10 mouse cellular contexts compared by ENCODE assay signal in the genomic region with DNA sequence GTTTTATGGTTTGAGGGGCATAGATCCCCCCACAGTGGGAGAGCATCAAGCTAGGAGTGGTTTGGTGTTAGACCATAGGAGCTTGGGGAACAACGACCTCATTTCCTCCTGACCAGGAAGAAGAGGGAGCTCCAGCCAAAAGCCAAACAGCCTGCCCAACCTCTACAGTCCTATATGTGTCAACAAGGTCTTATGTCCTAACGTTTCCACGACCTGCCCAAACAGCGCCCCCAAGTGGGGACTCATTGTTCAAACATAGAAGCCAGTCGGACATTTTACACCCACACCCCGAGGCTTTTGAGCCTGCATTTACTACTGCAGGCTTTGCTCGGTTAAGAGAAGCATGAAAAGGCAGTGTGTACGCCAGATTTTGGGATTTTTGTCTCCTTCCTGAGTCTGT.
A peak's percentile ranks its signal among the peaks of the same experiment; 100 is the strongest.
DNase-seq lines count a peak whose midpoint lies in the region; ATAC-seq lines count a peak whose summit lies in the region.
"Had no signal": no experiment of that assay in that cellular context is flagged by ENCODE, and none has a peak within 500 bp of the region (broad histone marks: within the 10 kb centered on the region; RNA-seq: fewer than 3 reads in every experiment).

No protein-coding gene starts in this region.

- H3K4me3 ChIP-seq in heart, embryonic 10.5 days: no peak overlapping the region
- H3K4me3 ChIP-seq in forebrain, embryonic 15.5 days: no peak overlapping the region
- H3K4me3 ChIP-seq: heart, embryonic 15.5 days; liver, embryonic 15.5 days had no signal

- 49% methylated on average over 8 of the region's 8 CpGs for WGBS in heart, embryonic 10.5 days
- 42% methylated on average over 8 of the region's 8 CpGs for WGBS in forebrain, embryonic 15.5 days

- H3K9ac ChIP-seq in forebrain, embryonic 15.5 days (replicated peaks): no peak overlapping the region
- H3K9ac ChIP-seq: heart, embryonic 15.5 days; liver, embryonic 15.5 days had no signal

- no peaks in the 10 kb centered on the region for H3K4me1 ChIP-seq in heart, embryonic 10.5 days
- no peaks in the 10 kb centered on the region for H3K4me1 ChIP-seq in forebrain, embryonic 15.5 days
- H3K4me1 ChIP-seq: heart, embryonic 15.5 days; liver, embryonic 15.5 days had no signal

- H3K4me2 ChIP-seq in forebrain, embryonic 15.5 days (replicated peaks): no peak overlapping the region
- H3K4me2 ChIP-seq: heart, embryonic 15.5 days; liver, embryonic 15.5 days had no signal

- peak; percentile 74 for DNase-seq in heart, embryonic 10.5 days (ENCODE audit: low spot score)
- no peak for DNase-seq in heart, adult 8-10 months (ENCODE audit: low spot score)
- peak; percentile 34 for DNase-seq in 3T3-L1 (ENCODE audit: low read depth, low spot score)
- peak; percentile 10 for DNase-seq in adrenal gland, postnatal 25 days
- DNase-seq in lung, adult 18-20 months: peak; percentile 7 to 18
- DNase-seq in urinary bladder, postnatal 14 days (ENCODE audit: low spot score): no peak
- DNase-seq in cerebellum, adult 9-10 months: no peak

- ATAC-seq in forebrain, embryonic 15.5 days (replicated peaks): no peak

- H3K27me3 ChIP-seq in heart, embryonic 10.5 days (ENCODE audit: insufficient read depth, poor library complexity, severe bottlenecking): no peaks in the 10 kb centered on the region
- no peaks in the 10 kb centered on the region for H3K27me3 ChIP-seq in forebrain, embryonic 15.5 days
- H3K27me3 ChIP-seq: heart, embryonic 15.5 days; liver, embryonic 15.5 days had no signal

- no peak overlapping the region for H3K27ac ChIP-seq in heart, embryonic 10.5 days
- no peak overlapping the region for H3K27ac ChIP-seq in forebrain, embryonic 15.5 days (replicated peaks)
- H3K27ac ChIP-seq: heart, embryonic 15.5 days; liver, embryonic 15.5 days had no signal

- no peaks in the 10 kb centered on the region for H3K36me3 ChIP-seq in heart, embryonic 10.5 days
- no peaks in the 10 kb centered on the region for H3K36me3 ChIP-seq in forebrain, embryonic 15.5 days
- H3K36me3 ChIP-seq: heart, embryonic 15.5 days; liver, embryonic 15.5 days had no signal

- H3K9me3 ChIP-seq in heart, embryonic 10.5 days: no peaks in the 10 kb centered on the region
- 0 out of 2 replicates have a peak, but pooled peaks cover under 1% of the 10 kb centered on the region for H3K9me3 ChIP-seq in forebrain, embryonic 15.5 days
- H3K9me3 ChIP-seq: heart, embryonic 15.5 days; liver, embryonic 15.5 days had no signal

Comparison
In these comparisons a context has a peak if more than half of its experiments do, and no peak if none do; other contexts are left out.
1. DNase-seq: peak in heart, embryonic 10.5 days (single experiment), 3T3-L1 (single experiment), adrenal gland, postnatal 25 days (single experiment) and lung, adult 18-20 months (2 of 2); none in heart, adult 8-10 months (single experiment), urinary bladder, postnatal 14 days (single experiment) and cerebellum, adult 9-10 months (single experiment).